Mouse (Mus musculus): ENCODE measurements at regions not wholly inside any gene's neighbourhood (a gene's known extent, or its start where the extent isn't known, plus 50 kb on each side); places are given as distances from the start of the nearest gene placed in this dataset.
"Not testable (repeated sequence)": the region's sequence is repeated elsewhere in the genome, so short reads cannot be mapped to it uniquely, and the experiment has no call there.

- H3K9ac ChIP-seq (ENCODE audit: low read depth, low read length) = no peak overlapping the region
- H3K27me3 ChIP-seq (replicated peaks; ENCODE audit: control insufficient read depth, insufficient read depth, low read length) = no peaks in the 10 kb centered on the region
- 80% methylated on average over 8 of the region's 8 CpGs for WGBS
- no peak overlapping the region for H3K27ac ChIP-seq (ENCODE audit: low read depth, low read length)
- H3K4me3 ChIP-seq (ENCODE audit: low read length) = no peak overlapping the region
- H3K4me1 ChIP-seq (ENCODE audit: control insufficient read depth, insufficient read depth, low read depth, low read length) = no peaks in the 10 kb centered on the region
- no peaks in the 10 kb centered on the region for H3K36me3 ChIP-seq (ENCODE audit: control insufficient read depth, insufficient read depth, low read length)
- H3K9me3 ChIP-seq (ENCODE audit: control insufficient read depth, low read length) = no peaks in the 10 kb centered on the region
- ATAC-seq = no peak
- no peak overlapping the region for H3K4me2 ChIP-seq (ENCODE audit: low read length)
Measured at GRCm38 (mm10) chr10:99581074-99581473, 178.4 kb downstream of the Csl start.

- ATAC-seq = no peak
- no peaks in the 10 kb centered on the region for H3K4me1 ChIP-seq (ENCODE audit: control insufficient read depth, insufficient read depth, low read depth, low read length)
- no peaks in the 10 kb centered on the region for H3K27me3 ChIP-seq (replicated peaks; ENCODE audit: control insufficient read depth, insufficient read depth, low read length)
- H3K9me3 ChIP-seq (ENCODE audit: control insufficient read depth, low read length) = no peaks in the 10 kb centered on the region
- no peaks in the 10 kb centered on the region for H3K36me3 ChIP-seq (ENCODE audit: control insufficient read depth, insufficient read depth, low read length)
- H3K9ac ChIP-seq (ENCODE audit: low read depth, low read length) = no peak overlapping the region
- no peak overlapping the region for H3K4me2 ChIP-seq (ENCODE audit: low read length)
- H3K27ac ChIP-seq (ENCODE audit: low read depth, low read length) = no peak overlapping the region
- WGBS = 84% methylated on average over 2 of the region's 2 CpGs
- H3K4me3 ChIP-seq (ENCODE audit: low read length) = no peak overlapping the region
Measured at GRCm38 (mm10) chr10:99584855-99585254, 174.6 kb downstream of the Csl start.

GRCm38 (mm10) chr10:99592220-99592619, 167.2 kb downstream of the Csl start:
- H3K4me1 ChIP-seq (ENCODE audit: control insufficient read depth, insufficient read depth, low read depth, low read length) = peaks cover 3% of the 10 kb centered on the region; the same call in 1 of the 2 replicates
- H3K4me3 ChIP-seq (ENCODE audit: low read length) = no peak overlapping the region
- no peaks in the 10 kb centered on the region for H3K27me3 ChIP-seq (replicated peaks; ENCODE audit: control insufficient read depth, insufficient read depth, low read length)
- H3K27ac ChIP-seq (ENCODE audit: low read depth, low read length) = no peak overlapping the region
- 25% methylated on average over 9 of the region's 9 CpGs for WGBS
- H3K4me2 ChIP-seq (ENCODE audit: low read length) = peak overlapping the region; percentile 31; the same call in 1 of the 2 replicates
- H3K9ac ChIP-seq (ENCODE audit: low read depth, low read length) = 0 out of 2 replicates have a peak overlapping the region, but pooled peaks have one; percentile 9
- peak; percentile 70; the same call in 1 of the 2 replicates for ATAC-seq
- no peaks in the 10 kb centered on the region for H3K9me3 ChIP-seq (ENCODE audit: control insufficient read depth, low read length)
- H3K36me3 ChIP-seq (ENCODE audit: control insufficient read depth, insufficient read depth, low read length) = no peaks in the 10 kb centered on the region

- no peaks in the 10 kb centered on the region for H3K36me3 ChIP-seq (ENCODE audit: control insufficient read depth, insufficient read depth, low read length)
- H3K4me2 ChIP-seq (ENCODE audit: low read length) = no peak overlapping the region
- 89% methylated on average over 14 of the region's 14 CpGs for WGBS
- peaks cover 4% of the 10 kb centered on the region for H3K4me1 ChIP-seq (ENCODE audit: control insufficient read depth, insufficient read depth, low read depth, low read length)
- H3K27me3 ChIP-seq (replicated peaks; ENCODE audit: control insufficient read depth, insufficient read depth, low read length) = no peaks in the 10 kb centered on the region
- no peak overlapping the region for H3K9ac ChIP-seq (ENCODE audit: low read depth, low read length)
- H3K9me3 ChIP-seq (ENCODE audit: control insufficient read depth, low read length) = no peaks in the 10 kb centered on the region
- no peak overlapping the region for H3K27ac ChIP-seq (ENCODE audit: low read depth, low read length)
- ATAC-seq = no peak
- no peak overlapping the region for H3K4me3 ChIP-seq (ENCODE audit: low read length)
Measured at GRCm38 (mm10) chr10:99595659-99596058, 163.8 kb downstream of the Csl start.

GRCm38 (mm10) chr10:99599142-99600120, 160.0 kb downstream of the Csl start:
- WGBS = 45% methylated on average over 20 of the region's 34 CpGs
- H3K9ac ChIP-seq (ENCODE audit: low read depth, low read length) = peak overlapping the region; percentile 54

GRCm38 (mm10) chr10:99602331-99602730, 157.1 kb downstream of the Csl start:
- WGBS = 91% methylated on average over 5 of the region's 5 CpGs
- ATAC-seq = no peak
- peaks cover 3% of the 10 kb centered on the region for H3K4me1 ChIP-seq (ENCODE audit: control insufficient read depth, insufficient read depth, low read depth, low read length)
- H3K27ac ChIP-seq (ENCODE audit: low read depth, low read length) = no peak overlapping the region
- H3K4me3 ChIP-seq (ENCODE audit: low read length) = no peak overlapping the region
- H3K36me3 ChIP-seq (ENCODE audit: control insufficient read depth, insufficient read depth, low read length) = no peaks in the 10 kb centered on the region
- H3K9me3 ChIP-seq (ENCODE audit: control insufficient read depth, low read length) = no peaks in the 10 kb centered on the region
- no peaks in the 10 kb centered on the region for H3K27me3 ChIP-seq (replicated peaks; ENCODE audit: control insufficient read depth, insufficient read depth, low read length)
- H3K9ac ChIP-seq (ENCODE audit: low read depth, low read length) = no peak overlapping the region
- H3K4me2 ChIP-seq (ENCODE audit: low read length) = no peak overlapping the region

More at GRCm38 (mm10) chr10:99599142-99600120, 160.0 kb downstream of the Csl start:
- not testable (repeated sequence) for H3K36me3 ChIP-seq (ENCODE audit: control insufficient read depth, insufficient read depth, low read length); H3K9me3 ChIP-seq (ENCODE audit: control insufficient read depth, low read length); H3K4me1 ChIP-seq (ENCODE audit: control insufficient read depth, insufficient read depth, low read depth, low read length); H3K27me3 ChIP-seq (replicated peaks; ENCODE audit: control insufficient read depth, insufficient read depth, low read length)
- ATAC-seq = peak; percentile 77
- H3K27ac ChIP-seq (ENCODE audit: low read depth, low read length) = peak overlapping the region; percentile 39; the same call in 1 of the 2 replicates
- H3K4me3 ChIP-seq (ENCODE audit: low read length) = peak overlapping the region; percentile 42
- H3K4me2 ChIP-seq (ENCODE audit: low read length) = peak overlapping the region; percentile 57

GRCm38 (mm10) chr10:99604172-99604571, 155.3 kb downstream of the Csl start:
- no peak for ATAC-seq
- no peak overlapping the region for H3K4me3 ChIP-seq (ENCODE audit: low read length)
- H3K4me2 ChIP-seq (ENCODE audit: low read length) = no peak overlapping the region
- 83% methylated on average over 1 of the region's 1 CpGs for WGBS
- H3K9ac ChIP-seq (ENCODE audit: low read depth, low read length) = no peak overlapping the region
- peaks cover 3% of the 10 kb centered on the region for H3K4me1 ChIP-seq (ENCODE audit: control insufficient read depth, insufficient read depth, low read depth, low read length)
- no peaks in the 10 kb centered on the region for H3K36me3 ChIP-seq (ENCODE audit: control insufficient read depth, insufficient read depth, low read length)
- H3K9me3 ChIP-seq (ENCODE audit: control insufficient read depth, low read length) = no peaks in the 10 kb centered on the region
- no peaks in the 10 kb centered on the region for H3K27me3 ChIP-seq (replicated peaks; ENCODE audit: control insufficient read depth, insufficient read depth, low read length)
- H3K27ac ChIP-seq (ENCODE audit: low read depth, low read length) = no peak overlapping the region

GRCm38 (mm10) chr10:99608477-99608876, 151.0 kb downstream of the Csl start:
- Histone ChIP-seq H3K27ac (ENCODE audit: low read depth, low read length) (no peak overlapping the region), H3K4me1 (ENCODE audit: control insufficient read depth, insufficient read depth, low read depth, low read length) (no peaks in the 10 kb centered on the region), H3K9ac (ENCODE audit: low read depth, low read length) (no peak overlapping the region), H3K4me3 (ENCODE audit: low read length) (no peak overlapping the region), H3K4me2 (ENCODE audit: low read length) (no peak overlapping the region), H3K9me3 (ENCODE audit: control insufficient read depth, low read length) (peaks cover 5% of the 10 kb centered on the region; the same call in 1 of the 2 replicates), H3K27me3 (replicated peaks; ENCODE audit: control insufficient read depth, insufficient read depth, low read length) (no peaks in the 10 kb centered on the region), H3K36me3 (ENCODE audit: control insufficient read depth, insufficient read depth, low read length) (no peaks in the 10 kb centered on the region)
- ATAC-seq = no peak
- 86% methylated on average over 10 of the region's 10 CpGs for WGBS

GRCm38 (mm10) chr10:99609420-99609819, 150.0 kb downstream of the Csl start:
- 96% methylated on average over 3 of the region's 3 CpGs for WGBS
- no peak for ATAC-seq
- no peak overlapping the region for H3K9ac ChIP-seq (ENCODE audit: low read depth, low read length)

More at GRCm38 (mm10) chr10:99609420-99609819, 150.0 kb downstream of the Csl start:
- Histone ChIP-seq H3K4me2 (ENCODE audit: low read length) (no peak overlapping the region), H3K9me3 (ENCODE audit: control insufficient read depth, low read length) (peaks cover 5% of the 10 kb centered on the region; the same call in 1 of the 2 replicates), H3K4me3 (ENCODE audit: low read length) (no peak overlapping the region), H3K27me3 (replicated peaks; ENCODE audit: control insufficient read depth, insufficient read depth, low read length) (no peaks in the 10 kb centered on the region), H3K36me3 (ENCODE audit: control insufficient read depth, insufficient read depth, low read length) (no peaks in the 10 kb centered on the region), H3K4me1 (ENCODE audit: control insufficient read depth, insufficient read depth, low read depth, low read length) (no peaks in the 10 kb centered on the region), H3K27ac (ENCODE audit: low read depth, low read length) (no peak overlapping the region)

All from hindbrain, embryonic 16.5 days (tissue).